Mouse (Mus musculus) gastrocnemius, postnatal 14 days (tissue): ENCODE measurements around the gene Pex6. TPM values are rescaled to one million over a fixed set of nuclear protein-coding genes. Genes with fewer than 3 reads are reported as not detected.

ENCODE experiments used
- DNase-seq: peaks from one replicate; pipeline ENCODE4 v3.0.0; 2021; ENCODE audit warnings: mixed read lengths
- intact Hi-C: fragments of 180-260 bp; cut with DNase I; formaldehyde crosslinking; loops from one replicate; pipeline ENCODE4 v1.15.1; 2025; ENCODE audit warnings: low total_unique reads
- total RNA-seq, 2 experiments: library from RNA; stranded (reverse); gene quantifications; 2 replicates each; pipeline ENCODE4 v1.2.3; 2021

Gene Pex6
- total RNA-seq, 2 experiments from 2014 or later, result 10.1 to 11.2 TPM

DNA sequence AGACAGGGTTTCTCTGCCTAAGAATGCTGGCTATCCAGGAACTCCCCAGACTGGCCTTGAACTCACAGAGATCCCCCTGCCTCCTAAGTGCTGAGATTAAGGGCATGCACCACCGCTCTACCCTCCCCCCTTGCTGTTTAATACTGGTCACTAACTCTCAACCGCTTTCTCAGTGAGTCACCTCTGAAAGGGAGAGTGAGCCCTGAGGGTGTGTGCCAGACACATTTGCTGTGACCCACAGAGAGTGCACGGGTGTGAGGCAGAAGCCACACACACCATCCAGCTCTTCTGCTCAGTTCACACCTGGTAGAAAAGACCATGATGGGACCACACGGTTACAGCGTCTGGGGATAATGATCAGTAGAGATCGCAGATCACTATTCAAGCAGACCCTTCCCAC, 12.7 kb upstream of the Pex6 start:
- intact Hi-C loops, result no loop called here
- DNase-seq, result no peak

DNA sequence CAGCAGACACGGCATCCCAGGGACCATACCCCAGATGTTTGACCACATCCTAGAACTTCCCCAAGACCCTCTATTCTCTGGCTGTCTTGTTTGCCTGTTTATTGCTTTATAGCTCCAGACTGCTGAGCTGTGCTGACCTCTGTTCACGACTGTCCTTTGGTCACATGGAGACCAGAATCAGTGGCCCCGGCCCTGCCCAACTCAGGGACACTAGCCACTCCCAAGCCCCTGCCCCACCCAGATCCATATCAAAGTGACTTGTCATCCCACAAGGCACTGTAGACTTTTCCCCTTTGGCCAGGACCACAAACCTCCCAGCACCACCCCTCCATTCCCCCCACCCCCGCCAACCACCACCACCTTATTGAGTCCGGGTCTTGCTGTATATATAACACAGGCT, 12.0 kb upstream of the Pex6 start:
- no peak for DNase-seq
- intact Hi-C loops, result no loop called here

DNA sequence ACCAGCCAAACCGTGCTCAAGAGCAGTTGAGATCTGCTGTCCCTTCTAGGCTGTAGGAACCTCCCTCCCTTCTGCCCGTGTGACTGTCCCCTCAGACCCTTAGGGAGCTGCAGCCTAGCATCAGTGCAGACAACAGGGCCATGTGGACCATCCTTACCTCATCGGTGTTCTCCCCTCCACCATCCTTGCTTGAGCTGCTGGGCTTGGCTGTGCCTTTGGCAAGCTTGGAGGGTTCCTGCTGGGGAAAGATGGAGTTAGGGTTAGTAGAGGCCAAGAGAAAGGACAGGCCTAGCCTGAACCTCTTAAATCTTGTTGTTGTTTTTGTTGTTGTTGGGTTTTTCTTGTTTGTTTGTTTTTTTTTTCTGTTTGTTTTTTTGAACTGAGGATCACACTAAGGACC, 11.4 kb upstream of the Pex6 start:
- no peak for DNase-seq
- intact Hi-C loops, result no loop called here

DNA sequence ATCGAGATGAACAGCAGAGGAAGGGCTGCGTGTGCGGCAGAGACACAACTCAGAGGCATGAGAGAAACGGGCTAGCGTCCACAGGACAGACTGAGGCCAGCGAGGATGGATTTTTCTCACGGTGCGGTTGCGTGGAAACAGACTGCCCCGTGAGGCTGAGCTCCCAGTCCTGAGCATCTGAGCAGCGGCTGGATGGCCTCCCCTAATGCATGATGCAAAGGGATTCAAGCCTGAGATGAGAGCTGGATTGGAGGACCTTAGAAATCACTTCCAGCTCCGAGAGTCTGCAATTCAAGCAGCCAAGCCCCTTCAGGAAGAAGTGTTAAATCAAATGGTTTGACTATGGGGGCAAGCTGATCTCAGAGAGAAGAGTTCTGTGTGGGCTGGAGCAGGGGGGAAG, 9.8 kb upstream of the Pex6 start:
- peak; percentile 4 for DNase-seq
- intact Hi-C loops, result no loop called here

DNA sequence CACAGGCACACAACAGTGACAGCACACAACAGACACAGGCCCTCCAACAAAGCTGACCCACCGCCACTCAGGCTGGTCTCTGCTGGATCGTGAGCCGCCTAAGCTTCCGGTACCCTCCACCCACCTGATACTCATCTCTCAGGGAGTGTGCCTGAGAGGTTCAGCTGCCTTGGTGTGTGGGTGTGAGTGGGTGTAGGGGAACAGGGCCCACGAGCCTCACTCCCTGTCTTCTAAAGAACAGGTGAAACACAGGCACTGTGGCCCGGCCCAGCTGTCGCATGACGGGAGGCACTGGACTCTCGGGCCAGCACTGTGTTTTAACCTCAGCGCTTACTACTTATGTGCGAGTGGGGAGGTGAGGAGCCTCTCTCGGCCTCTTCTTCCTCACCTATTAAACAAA, 9.2 kb upstream of the Pex6 start:
- intact Hi-C loops, result no loop called here
- no peak for DNase-seq

DNA sequence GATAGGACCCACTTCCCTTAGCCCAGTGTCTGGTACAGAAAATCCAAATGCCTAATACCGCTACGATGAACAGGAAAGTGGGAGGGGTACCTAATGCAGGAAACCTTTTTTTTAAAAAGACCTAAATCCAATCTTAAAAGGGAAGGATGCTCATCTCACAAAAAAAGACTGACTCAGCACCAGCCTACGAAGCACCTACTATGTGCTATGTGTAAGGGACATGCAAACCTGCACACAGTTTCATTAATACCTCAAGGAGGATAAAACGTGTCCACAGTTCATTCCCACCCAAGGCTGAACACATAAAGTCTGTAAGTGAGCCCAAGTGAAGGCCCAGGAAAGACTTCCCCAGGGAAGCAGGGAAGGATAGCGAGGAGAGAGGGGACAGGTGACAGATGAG, 8.8 kb upstream of the Pex6 start:
- intact Hi-C loops, result no loop called here
- DNase-seq, result no peak

DNA sequence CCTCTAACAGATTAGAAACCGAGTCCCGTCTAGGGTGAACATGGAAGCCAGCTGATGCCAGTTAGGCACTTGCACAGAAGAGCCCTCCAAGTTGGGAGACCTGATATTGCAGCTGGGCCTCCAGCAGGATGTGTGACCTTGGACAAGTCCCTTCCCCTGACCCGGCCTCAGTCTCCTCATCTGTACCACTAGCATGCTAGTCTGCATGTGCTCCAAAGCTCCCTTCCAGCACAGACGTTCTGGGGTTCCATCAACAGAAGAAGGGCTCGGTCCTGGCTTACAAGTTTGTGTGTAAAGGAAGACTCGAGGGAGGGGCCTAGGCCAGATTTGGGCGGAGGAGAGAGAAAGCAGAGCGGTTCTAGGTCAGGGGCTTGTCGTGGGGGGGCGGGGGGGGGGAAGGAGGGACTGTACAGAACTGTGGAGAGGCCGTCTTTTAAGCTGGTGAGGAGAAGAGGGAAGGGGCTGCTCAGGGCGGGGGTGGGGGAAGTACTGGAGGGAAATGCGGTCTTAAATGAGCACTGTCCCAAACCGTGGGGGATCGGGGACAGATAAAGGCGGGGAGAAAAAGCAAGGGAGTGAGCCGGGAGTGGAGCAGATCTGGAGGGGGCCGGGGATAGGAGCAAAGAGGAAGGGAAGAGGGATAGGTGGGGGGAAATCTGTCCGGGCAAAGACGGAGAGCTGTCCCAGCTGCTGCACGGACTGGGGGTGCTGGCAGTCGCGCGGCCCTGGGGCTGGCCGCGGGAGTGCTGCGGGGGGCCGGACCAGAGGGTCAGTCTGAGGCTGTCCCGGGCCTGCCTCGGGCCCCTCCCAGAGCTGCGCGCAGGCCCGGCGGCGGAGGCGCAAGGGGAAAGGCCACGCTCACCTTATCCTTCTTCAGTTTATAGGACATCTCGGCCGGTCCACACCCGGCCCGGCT, 7.0 kb upstream of the Pex6 start:
- no peak for DNase-seq
- intact Hi-C loops, result no loop called here

DNA sequence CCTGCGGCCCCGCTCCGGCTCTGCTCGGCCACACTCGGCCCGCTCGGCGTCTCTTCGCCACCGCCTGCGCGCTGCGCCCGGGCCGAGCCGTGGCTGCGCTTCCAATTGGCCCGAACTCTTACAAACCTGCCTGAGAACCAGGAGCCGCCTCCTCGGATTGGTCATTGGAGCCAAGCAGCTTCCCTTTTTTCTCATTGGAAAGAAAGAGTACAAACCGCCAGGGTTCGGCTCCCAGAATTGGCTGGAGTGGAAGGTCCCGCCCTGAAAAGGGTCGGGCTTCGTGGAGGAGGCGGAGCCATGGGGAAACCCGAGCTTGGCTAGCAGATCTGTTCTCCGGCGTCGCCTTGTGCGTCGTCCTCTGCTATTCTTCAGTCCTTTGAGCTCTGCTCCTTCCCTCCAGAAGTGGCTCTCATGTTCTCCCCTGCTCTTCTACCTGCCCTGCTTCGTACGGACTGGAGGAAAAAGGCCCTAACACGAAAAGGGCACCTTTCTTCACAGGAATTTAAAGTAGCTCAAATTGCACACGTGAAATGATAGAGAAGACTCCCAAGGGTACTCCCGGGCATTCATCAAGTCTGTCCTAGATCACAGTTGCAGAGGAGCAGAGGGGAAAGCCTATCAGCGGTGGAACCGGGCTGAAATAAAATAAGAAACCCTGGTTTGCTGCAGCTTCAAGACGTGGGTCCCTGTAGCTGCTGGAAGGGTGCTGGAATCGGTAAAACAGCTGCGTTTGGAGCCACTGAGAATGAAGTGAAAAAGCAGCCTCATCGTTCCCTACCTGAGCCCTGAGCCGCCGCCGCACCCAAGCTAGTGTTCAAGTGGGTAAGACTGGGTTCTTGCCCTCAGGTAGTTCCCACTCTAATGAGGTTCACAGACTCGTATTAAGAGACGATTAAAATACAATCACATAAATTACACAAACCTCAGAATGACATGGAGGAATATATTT, 6.1 kb upstream of the Pex6 start, which contains the start of gene Ppp2r5d:
TSS of gene Ppp2r5d (minus strand) at position 225 of the 949 bp plus-strand sequence.
- intact Hi-C loops, result no loop called here
- DNase-seq, result peak; percentile 95

DNA sequence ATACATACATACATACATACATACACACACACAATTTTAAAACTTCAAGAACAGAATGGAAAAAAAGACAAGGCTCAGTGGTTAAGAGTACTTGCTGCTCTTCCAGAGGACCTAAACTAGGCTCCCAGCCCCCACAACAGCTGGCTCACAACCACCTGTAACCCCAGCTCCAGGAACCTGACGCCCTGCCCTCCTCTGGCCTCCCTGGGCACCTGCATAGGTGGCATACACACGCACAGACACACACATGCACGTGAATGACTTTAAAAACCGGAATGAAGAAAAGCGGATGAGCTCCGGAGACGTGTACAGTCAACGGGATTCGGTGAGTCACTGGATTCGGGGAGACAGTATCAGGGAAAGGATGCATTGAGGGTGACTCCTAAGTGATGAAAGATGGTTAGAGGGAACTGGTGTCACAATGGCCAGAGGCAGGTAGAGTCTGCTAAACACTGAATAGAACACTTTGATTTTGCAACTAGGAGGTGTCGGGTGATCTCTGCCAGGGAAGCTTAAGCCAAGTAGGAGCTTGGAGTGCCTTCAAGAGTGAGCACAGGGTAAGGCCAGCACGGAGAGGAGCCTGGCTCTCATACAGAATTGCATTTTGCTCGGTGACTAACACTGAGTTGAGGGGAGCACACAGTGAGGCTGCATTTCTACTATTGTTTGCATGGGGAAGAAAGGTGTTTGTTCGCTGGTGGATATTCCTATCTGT, 4.7 kb upstream of the Pex6 start:
- no peak for DNase-seq
- intact Hi-C loops, result no loop called here

DNA sequence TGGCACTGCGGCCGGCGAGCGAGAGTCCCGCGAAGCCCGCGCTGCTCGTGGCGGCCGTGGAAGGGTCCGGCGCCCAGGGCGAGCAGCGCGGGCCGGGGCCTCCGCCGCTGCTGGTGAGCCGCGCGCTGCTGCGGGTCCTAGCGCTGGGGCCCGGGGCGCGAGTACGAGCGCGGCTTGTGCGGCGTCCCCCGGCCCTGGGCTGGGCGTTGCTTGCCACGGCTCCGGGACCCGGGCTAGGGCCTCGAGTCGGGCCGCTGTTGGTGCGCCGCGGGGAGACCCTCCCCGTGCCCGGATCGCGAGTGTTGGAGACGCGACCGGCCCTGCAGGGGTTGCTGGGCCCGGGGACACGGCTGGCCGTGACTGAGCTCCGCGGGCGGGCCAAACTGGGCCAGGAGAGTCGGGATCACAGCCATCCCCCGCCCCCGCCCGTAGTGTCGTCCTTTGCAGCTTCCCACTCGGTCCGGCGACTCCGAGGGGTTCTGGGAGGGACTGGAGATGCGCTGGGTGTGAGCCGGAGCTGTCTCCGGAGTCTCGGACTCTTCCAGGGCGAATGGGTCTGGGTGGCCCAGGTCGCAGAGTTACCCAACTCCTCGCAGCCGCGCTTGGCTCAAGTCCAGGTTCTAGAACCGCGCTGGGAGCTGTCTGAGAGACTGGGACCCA, 479 bp downstream of the Pex6 start:
- intact Hi-C loops, result no loop called here
- peak; percentile 66 for DNase-seq

DNA sequence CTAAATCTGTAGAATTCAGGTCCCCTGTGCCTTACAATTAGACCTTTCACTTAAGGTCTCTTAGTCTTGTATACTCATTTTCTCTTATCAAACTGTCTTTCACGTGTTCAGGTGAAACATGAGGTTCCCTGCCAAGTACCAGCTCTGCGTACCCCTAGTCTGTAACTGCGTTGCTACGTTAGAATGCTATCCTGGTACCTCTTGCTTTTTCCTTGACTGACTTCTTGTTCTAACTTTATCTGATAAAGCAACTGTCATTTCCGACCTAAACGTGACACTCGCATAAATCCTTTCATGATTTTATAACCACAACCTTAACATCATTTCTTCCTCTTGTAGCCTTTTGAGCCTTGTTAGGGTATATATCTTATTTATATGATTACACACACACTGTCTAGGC, 1.2 kb downstream of the Pex6 start:
- no peak for DNase-seq
- intact Hi-C loops, result no loop called here

DNA sequence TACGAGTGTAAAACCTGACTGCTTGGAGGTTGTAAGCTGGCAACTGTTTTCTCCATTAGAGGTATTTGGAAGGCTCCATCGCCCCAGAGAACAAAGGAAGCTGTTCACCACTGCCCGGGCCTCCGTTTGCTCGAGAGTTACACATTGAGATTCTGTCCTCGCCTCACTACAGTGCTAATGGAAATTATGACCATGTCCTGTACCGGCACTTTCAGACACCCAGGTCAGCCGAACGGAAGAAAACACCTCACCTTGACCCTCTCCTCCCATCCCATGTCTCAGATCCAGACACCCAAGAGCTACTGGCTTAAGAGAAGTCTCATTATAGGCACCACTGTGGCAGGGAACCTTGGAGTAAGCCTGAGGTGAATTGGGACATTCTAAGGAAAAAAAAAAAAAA, 2.6 kb downstream of the Pex6 start:
- no peak for DNase-seq
- intact Hi-C loops, result no loop called here

DNA sequence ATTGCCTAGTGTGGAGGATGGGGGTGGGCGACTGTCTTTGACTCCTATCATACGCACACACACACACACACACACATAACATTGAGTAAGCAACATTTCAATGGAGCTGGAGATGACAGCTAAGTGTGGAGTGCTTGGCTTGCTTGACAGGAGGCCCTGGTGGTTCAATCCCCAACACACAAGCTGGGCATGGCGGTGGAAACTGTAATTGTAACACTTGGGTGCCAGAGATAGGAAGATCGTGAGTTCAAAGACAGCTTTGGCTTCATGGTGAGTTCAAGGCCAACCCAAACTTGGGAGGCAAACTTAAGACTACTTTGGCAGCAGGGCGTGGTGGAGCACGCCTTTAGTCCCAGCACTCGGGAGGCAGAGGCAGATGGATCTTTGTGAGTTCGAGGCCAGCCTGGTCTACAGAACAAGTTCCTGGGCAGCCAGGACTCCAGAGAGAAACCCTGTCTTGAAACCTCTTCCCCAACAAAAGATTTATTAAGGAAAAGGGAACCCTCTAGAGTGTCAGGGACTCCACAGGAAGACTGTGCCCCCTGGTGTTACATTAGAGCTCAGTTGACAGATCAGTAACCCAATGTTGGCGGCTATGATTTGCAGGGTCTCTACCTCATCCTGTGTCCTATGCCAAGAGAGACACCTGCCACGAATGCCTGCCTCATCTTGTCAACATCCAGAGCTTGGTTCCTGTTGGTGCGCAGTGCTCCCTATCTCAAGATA, 3.7 kb downstream of the Pex6 start:
- intact Hi-C loops, result no loop called here
- DNase-seq, result no peak

DNA sequence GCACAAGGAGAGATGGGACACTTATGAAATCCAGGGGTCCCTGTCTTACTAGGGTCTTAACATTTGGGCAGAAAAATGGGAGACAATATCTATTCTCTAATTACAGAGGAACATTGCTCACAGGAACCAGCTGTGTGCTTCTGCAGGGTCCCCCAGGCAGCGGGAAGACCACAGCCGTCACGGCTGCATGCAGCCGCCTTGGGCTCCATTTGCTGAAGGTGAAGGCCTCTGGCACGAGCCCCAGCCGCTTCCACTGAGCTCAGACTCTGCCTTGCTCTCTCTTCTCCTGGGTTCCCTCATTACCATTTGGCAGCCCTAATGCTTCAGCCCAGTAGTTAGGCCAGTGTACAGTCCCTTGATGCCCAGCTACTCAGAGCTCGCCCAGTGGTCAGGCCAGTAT, 9.8 kb downstream of the Pex6 start:
- intact Hi-C loops, result no loop called here

DNA sequence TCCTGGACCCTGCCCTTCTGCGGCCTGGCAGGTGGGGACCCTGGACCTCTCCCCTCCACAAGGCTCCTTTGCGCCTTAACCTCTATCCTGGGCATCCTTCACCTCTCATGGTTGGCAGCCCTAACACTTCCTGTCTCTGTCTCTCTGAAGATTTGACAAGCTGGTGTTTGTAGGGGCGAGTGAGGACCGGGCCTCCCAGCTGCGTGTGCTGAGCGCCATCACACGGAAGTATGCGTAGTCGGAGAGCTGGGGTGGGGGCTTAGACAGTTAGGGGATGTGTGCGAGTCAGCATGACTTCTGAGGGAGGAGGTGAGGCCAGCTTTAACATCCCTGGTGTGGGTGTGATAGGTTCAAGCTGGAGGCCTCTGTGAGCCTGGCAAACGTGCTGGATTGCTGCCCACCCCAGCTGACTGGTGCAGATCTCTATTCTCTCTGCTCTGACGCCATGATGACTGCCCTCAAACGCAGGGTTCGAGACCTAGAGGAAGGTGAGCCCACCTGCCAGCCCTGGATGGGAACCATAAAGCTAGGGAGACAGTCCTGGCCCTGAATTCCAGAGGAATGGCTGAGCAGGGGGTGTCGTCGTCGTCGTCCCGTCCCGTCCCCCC, 13.3 kb downstream of the Pex6 start:
- intact Hi-C loops, result loop anchor here (5.0 kb wide), 1 partner anchor 197 kb away; no protein-coding TSS in a partner anchor
- DNase-seq, result no peak

More for the DNA sequence above, 9.8 kb downstream of the Pex6 start:
- no peak for DNase-seq

DNA sequence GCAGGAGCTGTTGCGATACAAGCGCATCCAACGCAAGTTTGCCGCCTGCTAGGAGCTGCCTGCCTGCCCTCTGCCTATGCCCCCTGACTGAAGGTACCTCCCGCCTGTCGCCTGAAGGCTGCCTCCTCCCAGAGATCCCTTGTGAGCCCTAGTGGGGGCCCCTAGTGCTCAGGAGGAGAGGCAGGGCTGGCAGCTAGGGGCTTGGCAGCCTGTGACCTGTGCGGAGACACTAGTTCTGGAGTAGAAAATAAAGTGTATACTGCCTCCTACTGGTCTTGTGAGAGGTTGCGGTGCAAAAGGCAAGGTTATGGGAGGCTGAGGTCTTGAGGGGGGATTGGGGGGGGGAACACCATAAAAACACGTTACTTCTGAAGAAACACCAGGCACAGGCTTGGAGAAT, 14.0 kb downstream of the Pex6 start:
- intact Hi-C loops, result loop anchor here (5.0 kb wide), 1 partner anchor 198 kb away; no protein-coding TSS in a partner anchor

DNA sequence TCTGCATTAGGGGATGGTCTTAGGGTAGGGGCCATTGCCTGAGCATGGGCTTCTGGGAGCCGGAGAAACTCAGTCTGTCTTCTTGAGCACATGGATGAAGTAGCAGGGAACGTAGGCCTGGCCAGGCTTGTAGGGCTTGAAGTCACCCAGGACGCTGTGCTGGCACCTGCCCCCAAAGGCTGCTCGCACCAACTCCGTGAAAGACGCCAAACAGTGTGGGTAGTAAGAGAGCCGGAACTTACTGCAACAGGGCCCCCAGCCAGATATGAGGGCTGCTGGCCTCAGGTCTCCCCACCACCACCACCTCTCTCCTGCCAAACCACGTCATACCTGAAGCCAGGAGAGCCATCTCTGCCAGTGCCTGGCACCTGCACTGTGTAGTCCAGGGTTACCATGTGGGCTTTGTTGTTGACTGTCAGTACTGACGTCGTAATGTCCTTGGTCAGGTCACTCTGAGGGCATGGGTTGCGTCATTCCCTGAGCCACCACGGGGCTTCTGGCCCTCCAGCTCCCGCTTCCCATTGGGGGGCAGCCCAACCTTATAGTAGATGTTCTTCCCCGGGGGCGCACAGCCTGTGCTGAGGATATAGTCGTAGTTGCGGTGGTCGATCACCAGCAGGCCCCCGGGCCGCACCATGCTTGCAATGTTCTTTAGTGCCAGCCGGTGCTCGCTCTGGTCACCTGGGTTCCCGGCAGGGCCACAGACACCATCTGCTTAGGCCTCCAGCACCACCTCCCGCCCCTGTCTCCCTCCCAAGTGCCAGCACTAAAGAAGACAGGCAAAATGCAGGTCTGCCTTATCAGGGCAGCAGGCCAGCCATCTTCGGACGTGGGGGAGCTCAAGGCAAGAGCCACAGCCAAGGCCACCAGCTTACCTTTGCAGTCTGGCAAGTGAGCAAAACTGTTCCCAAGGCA, 14.7 kb downstream of the Pex6 start:
- intact Hi-C loops, result loop anchor here (5.0 kb wide), 1 partner anchor 199 kb away; no protein-coding TSS in a partner anchor

More for the DNA sequence above, 14.0 kb downstream of the Pex6 start:
- peak; percentile 41 for DNase-seq

More for the DNA sequence above, 14.7 kb downstream of the Pex6 start:
- DNase-seq, result no peak
